ENCODE assay signal across 17 mouse cellular contexts in the genomic region with DNA sequence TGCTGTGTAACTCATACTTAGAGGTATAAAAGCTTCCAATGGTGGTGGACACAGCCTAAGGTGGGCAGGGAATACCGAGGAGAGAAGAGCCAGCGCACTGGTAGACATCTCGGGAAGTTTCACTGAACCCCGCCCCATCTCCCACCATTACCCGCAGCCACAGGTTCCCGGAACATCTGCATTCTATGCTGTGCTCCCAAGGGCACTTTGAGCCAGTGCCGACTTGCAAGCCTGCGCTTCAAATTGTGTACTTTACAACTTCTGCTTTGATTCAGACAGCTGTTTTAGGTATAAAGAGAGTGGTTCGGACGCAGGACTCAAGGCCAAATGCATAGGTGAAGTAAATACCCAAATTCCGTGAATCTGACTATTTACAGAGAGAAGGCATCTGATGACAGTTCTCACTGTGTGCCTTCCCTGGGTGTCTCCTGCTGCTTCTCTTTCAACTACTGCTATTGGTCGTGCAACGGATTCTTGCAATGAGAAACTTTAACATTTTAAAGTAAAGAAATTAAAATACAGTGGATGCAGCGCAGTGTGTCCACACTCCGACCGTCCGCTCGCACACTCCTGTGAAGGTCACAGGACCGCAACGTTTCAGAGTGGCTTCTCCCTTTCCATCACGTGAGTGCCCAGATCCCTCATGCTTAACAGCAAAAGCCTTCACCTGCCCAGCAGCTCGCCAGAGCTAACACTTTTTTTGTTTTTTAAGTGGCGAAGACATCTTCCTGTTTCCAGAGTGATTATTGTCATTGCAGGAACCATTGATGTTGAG.
"Had no signal": no experiment of that assay in that cellular context is flagged by ENCODE, and none has a peak within 500 bp of the region (broad histone marks: within the 10 kb centered on the region; RNA-seq: fewer than 3 reads in every experiment).

No protein-coding gene starts in this region.

- H3K9ac ChIP-seq: limb, embryonic 12.5 days; liver, embryonic 13.5 days; liver, postnatal 0 days; lung, embryonic 15.5 days; midbrain, embryonic 15.5 days; neural tube, embryonic 13.5 days had no signal

- H3K36me3 ChIP-seq: limb, embryonic 12.5 days; liver, embryonic 13.5 days; lung, embryonic 15.5 days; midbrain, embryonic 15.5 days; neural tube, embryonic 13.5 days had no signal

- ATAC-seq: liver, postnatal 0 days; midbrain, embryonic 15.5 days had no signal

- H3K27ac ChIP-seq: kidney, postnatal 0 days; layer of hippocampus, adult 2 months; limb, embryonic 12.5 days; liver, embryonic 13.5 days; lung, embryonic 15.5 days; macrophage; midbrain, embryonic 15.5 days; neural tube, embryonic 13.5 days had no signal

- H3K4me1 ChIP-seq: lung, embryonic 15.5 days; megakaryocyte, embryonic 14.5 days; midbrain, embryonic 15.5 days; neural tube, embryonic 13.5 days had no signal

- H3K4me3 ChIP-seq: layer of hippocampus, adult 2 months; limb, embryonic 12.5 days; liver, embryonic 13.5 days; lung, embryonic 15.5 days; megakaryocyte, embryonic 14.5 days; midbrain, embryonic 15.5 days; neural tube, embryonic 13.5 days had no signal

- H3K9me3 ChIP-seq: limb, embryonic 12.5 days; liver, embryonic 13.5 days; lung, embryonic 15.5 days; midbrain, embryonic 15.5 days; neural tube, embryonic 13.5 days had no signal

- DNase-seq: kidney, postnatal 36 days; liver; liver, embryonic 13.5 days; liver, postnatal 0 days; lung, postnatal 14 days; right cerebral cortex, postnatal 4 days; spleen, adult 18-20 months; thymus, postnatal 36 days had no signal

- H3K27me3 ChIP-seq: limb, embryonic 12.5 days; liver, embryonic 13.5 days; lung, embryonic 15.5 days; megakaryocyte, embryonic 14.5 days; midbrain, embryonic 15.5 days; neural tube, embryonic 13.5 days had no signal

- H3K4me2 ChIP-seq: limb, embryonic 12.5 days; liver, embryonic 13.5 days; lung, embryonic 15.5 days; midbrain, embryonic 11.5 days; midbrain, embryonic 15.5 days; neural tube, embryonic 13.5 days had no signal
